Mouse (Mus musculus): Measurements from ENCODE around the gene Olfr30.
"Not testable (repeated sequence)": the region's sequence is repeated elsewhere in the genome, so short reads cannot be mapped to it uniquely, and the experiment has no call there.

Gene Olfr30

GRCm38 (mm10) chr11:58462170-58462569, at the start of gene Olfr30:
Gene Olfr30 (minus strand): TSS chr11:58462270.
- DNase-seq (ENCODE audit: low spot score in 2 of 2), result no peak

GRCm38 (mm10) chr11:58509058-58509457, 47.0 kb upstream of the Olfr30 start:
- DNase-seq (ENCODE audit: low spot score in 2 of 2), result not testable (repeated sequence)

- DNase-seq (ENCODE audit: low spot score in 2 of 2), result not testable (repeated sequence)
Measured at GRCm38 (mm10) chr11:58502472-58502871, 40.4 kb upstream of the Olfr30 start, which contains the start of gene Olfr331. Gene Olfr331 (minus strand): TSS chr11:58502572.

- DNase-seq (ENCODE audit: low spot score in 2 of 2), result no peak
Measured at GRCm38 (mm10) chr11:58499290-58499689, 37.2 kb upstream of the Olfr30 start.

- no peak for DNase-seq (ENCODE audit: low spot score in 2 of 2)
Measured at GRCm38 (mm10) chr11:58498761-58499160, 36.7 kb upstream of the Olfr30 start.

GRCm38 (mm10) chr11:58492455-58492854, 30.4 kb upstream of the Olfr30 start, which contains the start of gene Olfr332:
Gene Olfr332 (minus strand): TSS chr11:58492555.
- DNase-seq (ENCODE audit: low spot score in 2 of 2), result no peak

GRCm38 (mm10) chr11:58453592-58453991, 8.5 kb downstream of the Olfr30 start:
- DNase-seq (ENCODE audit: low spot score in 2 of 2), result no peak

DNA sequence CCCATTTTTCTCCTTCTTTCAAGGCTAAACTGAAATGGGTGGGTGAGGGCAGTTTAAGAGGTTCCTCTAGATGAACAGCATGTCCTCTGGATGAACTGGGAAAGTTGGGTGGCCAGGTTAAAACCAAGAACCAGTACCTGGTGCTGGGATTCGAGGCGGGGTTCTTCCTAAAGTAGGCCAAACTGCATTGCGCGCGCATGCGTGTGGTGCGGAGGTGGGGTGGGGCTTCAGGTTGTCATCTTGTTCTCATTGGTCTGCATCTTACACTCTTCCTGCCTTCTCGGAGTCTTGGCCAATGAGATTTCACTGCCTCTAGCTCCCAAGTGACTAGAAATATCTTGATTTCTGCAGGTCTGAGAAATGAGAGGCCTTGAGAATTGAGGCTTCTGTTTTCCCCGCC, 9.3 kb downstream of the Olfr30 start, which contains the start of gene Lypd9:
Gene Lypd9 (minus strand): TSS at position 165 of the 400 bp plus-strand sequence.
- DNase-seq (ENCODE audit: low spot score in 2 of 2), result no peak

GRCm38 (mm10) chr11:58437866-58438265, 24.2 kb downstream of the Olfr30 start:
- no peak for DNase-seq (ENCODE audit: low spot score in 2 of 2)

GRCm38 (mm10) chr11:58432259-58432658, 29.8 kb downstream of the Olfr30 start, which contains the start of gene Gm12253:
Gene Gm12253 (plus strand): TSS chr11:58432559.
- no peak for DNase-seq (ENCODE audit: low spot score in 2 of 2)

GRCm38 (mm10) chr11:58420815-58421214, 41.3 kb downstream of the Olfr30 start, which contains the start of gene 1810065E05Rik:
Gene 1810065E05Rik (plus strand): TSS chr11:58421111.
- no peak for DNase-seq (ENCODE audit: low spot score in 2 of 2)

GRCm38 (mm10) chr11:58418336-58418735, 43.7 kb downstream of the Olfr30 start:
- DNase-seq (ENCODE audit: low spot score in 2 of 2), result peak in 1 of 2 experiments; percentile 3

DNA sequence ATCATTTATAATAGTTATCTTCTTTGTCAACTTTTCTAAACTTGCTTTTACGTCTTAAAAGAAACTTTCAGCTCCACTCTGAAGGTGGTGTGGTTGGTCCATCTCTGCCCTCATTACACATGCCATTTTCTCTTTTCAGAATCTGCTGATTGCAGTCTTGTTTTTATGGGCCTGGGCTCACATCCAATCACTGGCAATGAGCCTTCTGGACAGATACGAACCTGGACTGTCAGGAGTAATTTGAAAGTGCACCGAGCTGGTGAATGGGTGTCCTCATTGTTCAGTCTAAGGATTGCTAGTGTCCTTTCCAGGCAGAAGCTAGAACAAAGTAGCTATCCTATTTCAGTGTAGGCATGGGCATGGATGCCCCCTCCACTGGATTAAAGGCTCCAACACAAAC, 54.0 kb downstream of the Olfr30 start:
- no peak for DNase-seq (ENCODE audit: low spot score in 2 of 2)

Data from left cerebral cortex, adult 9 months (tissue).